Mouse (Mus musculus) fibroblast of lung, adult 2 months (primary cell): ENCODE measurements around the gene Twist2.

ENCODE experiments used
- DNase-seq: peaks from one replicate; pipeline ENCODE4 v3.0.0-alpha.2; 2011; ENCODE audit warnings: low read depth

The Twist2 gene

DNA sequence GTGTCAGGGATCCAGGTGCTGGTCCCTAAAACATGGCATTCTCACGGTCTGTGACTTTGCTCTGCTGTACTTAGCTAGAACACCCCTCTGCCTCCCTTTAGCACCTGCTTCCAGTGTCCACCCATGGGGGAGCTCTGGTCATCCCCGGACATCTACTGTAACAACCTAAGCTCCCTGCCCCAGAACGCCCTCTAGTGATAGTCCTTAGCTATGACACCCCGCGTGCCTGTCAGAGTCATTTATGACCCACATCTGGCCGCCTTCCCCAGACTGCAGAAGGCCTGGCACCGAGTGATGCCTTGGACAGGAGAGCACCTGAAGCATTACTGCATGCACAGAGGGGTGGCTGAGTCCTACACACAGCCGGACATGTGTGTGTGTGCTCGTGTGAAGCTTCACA, 18.0 kb downstream of the Twist2 start:
- DNase-seq, result no peak

DNA sequence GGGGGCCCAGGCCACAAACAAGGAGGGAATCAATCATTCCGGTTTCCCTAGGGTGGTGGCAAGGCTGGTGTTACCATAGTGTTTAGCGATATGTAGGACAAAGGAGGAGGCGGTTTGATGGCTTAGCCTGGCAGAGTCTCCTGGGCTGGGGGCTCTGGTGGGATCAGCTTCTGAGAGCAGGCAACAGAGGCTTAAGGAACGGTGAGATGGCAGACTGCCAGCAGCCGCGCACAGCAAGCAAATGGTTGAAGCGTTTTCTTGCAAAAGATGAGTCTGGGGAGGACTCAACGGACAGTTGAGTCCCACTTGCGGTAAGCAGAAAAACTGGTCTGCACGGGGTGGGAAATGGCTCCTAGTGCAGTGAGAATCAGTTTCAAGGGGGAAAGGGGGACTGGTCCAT, 19.3 kb downstream of the Twist2 start:
- no peak for DNase-seq

DNA sequence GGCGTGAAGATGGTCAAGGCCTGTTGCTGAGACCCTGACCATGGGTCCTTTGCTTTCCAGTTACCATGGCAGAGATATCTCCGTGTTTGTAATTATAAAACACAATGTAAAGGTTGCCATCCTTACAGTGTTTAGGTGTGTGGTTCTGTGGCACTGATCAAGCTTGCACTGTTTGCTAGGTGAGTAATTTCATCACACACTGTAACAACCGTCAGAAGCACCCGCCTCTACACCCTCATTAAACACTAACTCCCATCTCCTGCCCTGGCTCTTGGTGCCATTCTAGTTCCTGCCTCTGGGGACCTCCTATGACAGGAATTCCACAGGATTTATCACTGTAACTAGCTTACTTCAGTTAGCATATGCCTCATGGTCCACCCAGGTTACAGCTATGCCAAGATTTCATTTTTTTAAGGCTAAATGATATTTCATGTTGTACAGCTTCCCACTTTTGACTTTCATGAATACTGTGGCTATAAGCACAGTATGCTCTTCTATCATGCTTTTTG, 21.1 kb downstream of the Twist2 start:
- no peak for DNase-seq

DNA sequence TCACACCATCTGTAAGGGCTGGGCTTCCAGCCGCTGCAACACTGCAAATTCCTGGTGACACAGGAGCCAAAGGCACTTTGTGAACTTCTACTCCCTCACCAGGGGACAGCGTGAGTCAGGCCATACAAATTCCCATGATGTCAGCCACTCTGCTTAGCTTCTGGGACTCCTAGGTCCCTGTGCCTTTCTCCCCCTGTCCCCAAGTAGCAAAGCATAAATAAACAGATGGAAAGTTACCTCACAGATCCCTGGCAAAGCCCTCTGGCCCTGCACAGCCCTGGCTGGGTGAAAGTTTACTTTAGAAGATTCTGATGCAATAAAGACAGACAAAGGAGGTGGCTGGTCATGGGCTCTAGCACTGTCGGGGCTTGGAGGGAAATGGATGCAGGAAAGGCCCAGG, 22.3 kb downstream of the Twist2 start:
- DNase-seq, result peak; percentile 63

DNA sequence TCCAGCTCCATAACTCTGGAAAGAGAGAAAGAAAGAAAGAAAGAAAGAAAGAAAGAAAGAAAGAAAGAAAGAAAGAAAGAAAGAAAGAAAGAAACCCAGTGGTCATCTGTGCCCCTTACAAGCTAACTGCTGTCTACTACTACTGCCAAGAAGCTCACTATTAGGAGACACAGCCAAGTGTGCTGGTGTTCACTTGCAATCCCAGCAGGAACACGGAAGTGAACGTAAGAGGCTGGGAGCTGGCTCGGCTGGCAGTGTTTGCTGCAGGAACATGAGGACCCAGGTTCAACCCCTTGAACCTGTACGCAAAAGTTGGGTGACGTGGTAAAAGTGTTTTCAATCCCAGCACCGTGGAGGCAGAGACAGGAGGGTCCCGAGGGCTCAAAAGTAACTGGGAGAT, 22.7 kb downstream of the Twist2 start:
- DNase-seq, result no peak

DNA sequence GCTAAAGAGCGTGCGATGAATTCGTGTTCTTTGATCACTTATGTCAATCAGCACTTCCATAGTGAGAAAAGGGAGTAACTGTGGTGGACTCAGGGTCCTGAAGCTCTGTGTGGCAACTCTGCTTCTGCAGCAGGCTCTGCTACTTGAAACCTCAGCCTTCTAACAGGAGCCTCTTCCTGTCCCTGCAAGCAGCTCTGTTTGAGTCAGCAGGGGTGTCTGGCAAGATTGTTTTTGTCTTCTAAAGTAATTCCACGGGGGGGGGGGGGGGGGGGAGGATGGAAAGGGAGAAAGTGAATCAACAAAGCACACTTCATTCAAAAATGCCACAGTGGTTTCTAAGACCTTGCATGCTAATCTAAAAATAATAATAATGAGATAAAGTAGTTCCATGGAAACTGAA, 24.0 kb downstream of the Twist2 start:
- DNase-seq, result no peak

DNA sequence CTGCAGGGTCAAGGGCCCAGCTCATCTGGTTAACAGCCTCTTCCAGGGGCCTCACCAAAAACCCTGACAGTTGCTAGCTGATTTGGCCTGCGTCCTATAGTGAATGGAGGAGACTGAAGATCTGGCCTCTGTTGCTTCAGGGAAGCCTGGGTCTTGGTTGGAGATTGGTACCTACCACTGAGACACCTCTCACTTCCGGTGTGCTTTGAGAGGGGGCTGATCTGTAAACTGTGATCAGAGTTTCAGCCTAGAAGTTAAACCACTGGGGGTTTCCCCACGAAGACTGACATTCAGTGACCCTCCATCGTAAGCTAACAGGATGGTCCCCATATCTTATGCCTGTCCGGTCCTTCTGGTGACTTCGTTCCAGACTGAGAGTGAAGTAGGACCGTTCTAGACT, 30.7 kb downstream of the Twist2 start:
- no peak for DNase-seq

DNA sequence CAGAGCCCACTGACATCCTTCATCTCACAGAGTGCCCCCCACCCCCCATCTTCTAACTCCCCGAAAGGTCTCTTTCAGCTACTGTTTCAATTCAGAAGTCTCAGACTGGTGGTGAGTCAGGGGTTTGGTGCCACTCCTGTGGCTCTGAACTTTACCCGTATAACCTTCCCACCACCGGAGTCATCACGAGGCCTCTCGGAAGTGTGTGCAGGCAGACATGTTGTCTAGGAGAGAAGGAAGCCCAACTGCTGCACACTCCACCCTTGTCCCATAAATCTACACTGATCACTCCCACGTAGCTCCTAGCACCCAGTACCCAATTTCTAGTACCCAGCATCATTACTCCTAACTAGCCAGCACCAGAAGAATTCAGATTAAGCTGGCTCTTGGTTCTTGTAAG, 38.3 kb downstream of the Twist2 start:
- DNase-seq, result no peak

DNA sequence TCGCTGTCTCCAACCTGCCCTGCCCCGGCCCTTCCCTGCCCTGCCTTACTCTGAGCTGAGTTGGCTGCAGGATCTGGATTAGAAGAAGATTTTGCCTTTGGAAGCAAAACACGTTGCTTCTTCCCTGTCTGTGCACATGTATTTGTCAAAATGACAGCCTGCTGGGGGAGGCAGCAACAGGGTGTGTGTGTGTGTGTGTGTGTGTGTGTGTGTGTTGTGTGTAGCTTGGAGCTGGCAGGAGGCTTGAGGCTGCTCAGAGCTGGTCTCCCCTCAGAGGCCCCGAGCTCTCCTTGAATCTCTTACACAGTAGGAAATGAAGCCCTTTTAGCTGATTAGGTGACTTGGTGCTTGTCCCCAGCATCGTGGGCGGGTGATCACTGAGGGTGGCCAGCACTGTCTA, 38.7 kb downstream of the Twist2 start:
- DNase-seq, result no peak

DNA sequence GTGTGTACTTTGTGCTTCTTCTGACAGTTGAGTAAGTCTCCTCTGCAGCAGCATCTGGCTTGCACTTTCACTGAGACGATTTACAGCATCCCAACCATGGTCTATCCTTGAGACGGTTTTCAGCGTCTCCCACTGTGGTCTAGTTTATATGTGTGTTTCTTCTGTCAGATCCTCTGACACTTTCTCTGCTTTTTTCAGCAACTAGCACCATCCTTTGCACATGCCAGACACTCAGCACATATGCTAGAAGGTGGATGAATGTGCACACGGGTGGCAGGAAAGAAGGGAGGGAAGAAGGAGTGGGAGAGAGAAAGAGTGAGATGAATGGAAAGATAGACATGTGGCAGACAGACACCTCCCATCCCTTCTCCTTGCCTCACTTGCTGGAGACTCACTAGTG, 43.0 kb downstream of the Twist2 start:
- no peak for DNase-seq

DNA sequence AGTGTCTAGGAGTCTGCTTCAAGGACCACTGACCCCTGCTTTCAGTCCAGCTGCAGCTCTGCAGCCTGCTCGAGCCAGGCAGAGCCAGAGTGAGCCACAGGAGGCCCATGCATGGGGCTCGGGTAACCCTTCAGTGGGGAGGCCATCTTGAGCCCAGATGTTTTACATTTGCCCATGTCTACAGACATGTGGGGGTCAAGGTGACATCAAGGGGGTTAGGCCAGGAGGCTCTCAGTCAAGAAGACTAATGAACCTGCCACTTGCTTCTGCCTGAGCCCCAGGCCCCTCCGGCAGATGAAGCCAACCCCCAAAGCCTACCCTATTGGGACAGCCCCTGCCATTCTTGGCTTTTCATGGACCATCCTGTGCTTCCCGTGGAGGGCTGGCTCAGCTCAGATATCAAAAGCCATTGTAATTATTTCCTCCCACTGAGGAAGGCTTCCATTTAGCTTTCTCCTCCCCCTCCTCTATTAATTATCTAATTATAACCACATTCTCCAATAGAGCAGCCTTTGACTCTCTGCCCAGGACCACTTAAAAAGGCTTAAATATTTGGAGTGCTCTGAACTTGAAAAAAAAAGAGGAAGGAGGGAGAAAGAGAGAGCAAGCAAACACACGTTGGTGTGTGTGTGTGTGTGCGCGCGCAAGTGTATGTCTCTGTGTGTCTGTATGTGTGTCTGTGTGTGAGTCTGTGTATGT, 43.6 kb downstream of the Twist2 start:
- DNase-seq, result no peak

DNA sequence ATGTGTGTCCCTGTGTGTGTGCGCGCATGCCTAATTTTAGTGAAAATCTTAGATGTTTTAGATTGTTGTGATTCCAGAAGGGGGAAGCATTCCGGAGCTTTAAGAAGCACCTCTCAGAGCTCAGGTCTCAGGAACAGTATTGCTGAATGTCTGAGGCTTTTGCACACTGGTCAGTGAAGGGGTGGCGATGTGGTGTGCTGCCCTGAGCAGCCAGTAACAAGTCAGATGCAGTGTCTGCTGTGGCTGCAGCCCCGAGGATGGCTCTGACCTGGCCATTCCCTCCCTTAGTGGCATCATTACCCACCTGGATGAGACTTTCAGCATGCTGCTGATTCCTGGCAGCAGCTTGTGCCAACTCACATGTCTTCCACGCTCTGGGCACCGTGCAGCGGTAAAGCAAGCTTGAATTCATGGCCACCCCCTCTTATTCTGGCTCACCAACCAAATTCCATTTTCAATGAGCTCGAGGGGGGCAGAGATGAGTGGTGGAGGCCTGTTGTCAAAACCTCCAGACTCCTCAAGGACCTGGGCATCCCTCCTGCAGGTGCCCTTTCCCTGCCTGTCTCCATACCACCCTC, 44.2 kb downstream of the Twist2 start:
- no peak for DNase-seq

DNA sequence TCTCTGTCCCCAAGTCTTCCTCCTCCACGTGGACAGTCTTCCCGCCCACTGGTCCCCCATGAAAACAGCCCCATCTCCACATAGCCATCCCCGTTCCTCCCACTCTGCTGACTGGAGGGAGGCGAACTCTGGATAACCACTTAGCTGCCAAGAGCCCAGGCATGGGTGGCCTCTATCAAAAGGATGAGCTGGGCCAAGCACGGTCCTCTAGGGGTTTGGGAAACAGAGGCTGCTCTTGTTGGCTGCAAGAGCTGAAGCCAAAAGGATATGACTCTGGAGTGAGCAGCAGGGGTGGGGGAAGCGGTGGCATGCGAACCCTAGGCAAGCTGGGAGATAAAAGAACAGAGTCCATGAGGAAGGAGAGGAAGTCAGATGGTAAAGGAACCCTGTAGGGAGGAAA, 50.0 kb downstream of the Twist2 start:
- no peak for DNase-seq

DNA sequence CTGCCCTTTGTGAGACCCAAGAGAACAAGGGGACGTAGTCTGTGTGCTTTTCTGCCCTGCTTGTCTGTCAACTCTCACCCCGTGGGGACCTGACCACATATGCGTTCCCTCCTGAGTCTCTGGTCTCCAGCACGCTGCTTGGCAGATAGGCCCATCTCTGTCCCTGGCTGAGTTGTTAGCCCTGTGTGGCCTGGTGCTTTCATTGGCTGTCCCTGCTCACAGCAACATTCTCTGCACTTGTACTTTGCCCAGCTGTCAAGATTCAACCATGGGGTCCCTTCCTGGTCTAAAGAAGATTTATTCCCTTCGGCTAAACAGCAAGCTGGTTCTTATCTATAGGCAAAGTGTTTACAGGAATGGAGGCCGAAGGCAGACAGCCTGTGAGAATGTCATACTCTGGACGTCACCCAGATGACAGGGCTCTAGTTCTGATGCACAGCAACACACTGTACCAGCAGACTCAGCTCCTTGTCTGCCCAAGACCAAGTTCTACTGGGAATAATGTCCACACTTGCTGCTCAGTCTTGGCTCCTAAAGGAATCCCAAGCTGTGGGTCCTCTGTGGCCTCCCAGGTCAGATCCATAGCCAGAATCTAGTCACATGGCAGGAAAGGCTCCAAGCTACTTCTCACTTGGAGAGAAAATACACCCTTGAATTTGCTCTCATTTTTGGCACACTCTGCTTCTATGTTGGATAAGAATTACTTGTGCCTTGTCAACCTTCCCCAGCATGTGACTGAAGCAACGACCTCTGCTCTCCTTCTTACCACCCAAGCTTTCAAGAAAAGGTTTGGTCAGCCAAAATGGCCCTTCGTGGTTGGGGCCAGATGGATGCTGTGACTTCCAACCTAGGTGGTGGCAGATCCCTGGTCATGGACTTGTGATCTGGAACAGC, 55.8 kb downstream of the Twist2 start:
- peak; percentile 77 for DNase-seq

DNA sequence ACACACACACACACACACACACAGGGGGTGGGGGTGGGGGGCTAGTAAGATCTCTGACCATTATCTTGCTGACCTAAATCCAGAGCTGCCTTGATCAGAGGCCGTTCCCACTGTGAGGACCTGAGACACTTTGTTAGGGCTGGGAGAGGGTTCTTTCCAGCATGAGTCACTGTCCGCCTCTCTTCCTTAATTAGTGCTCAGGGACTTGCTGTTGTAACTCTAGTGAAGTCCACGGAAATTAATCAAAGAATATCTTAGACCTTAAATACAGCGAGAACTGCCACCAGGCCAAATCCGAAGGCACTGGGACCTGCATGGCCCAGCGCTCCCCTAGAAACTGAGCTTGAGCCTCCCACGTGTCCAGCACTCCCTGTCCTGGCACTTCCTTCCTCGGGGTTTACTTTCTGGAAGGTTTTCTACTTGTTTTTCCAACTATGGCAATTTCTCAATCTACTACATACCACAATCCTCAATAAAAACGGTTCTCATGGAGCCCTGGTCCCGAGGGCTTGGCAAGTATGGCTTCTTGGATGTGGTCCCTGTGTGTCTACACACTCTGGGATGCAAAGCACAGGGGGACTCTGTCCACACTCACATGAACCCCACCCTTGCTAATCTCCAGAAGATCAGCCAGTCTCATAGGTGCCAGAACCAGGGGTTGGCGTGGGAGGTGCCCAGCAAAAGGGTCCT, 57.0 kb downstream of the Twist2 start:
- peak; percentile 90 for DNase-seq

DNA sequence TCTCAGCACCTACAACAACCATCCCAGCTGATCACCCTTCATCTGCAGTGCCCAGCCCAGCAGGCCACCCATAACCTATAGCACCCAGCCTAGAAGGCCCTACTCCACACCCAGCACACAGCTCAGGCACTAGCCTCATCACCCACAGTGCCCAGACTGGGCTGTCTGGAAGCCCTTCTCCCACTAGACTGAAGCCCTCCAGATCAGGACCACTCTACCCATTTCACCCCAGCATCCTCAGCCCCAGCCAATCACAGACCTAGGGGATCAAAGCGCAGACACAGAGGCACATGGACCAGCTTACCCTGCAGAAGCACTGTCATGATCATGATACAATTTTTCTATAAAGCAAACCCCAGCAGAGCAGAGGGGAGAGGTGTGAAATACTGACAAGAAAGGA, 57.6 kb downstream of the Twist2 start:
- no peak for DNase-seq

DNA sequence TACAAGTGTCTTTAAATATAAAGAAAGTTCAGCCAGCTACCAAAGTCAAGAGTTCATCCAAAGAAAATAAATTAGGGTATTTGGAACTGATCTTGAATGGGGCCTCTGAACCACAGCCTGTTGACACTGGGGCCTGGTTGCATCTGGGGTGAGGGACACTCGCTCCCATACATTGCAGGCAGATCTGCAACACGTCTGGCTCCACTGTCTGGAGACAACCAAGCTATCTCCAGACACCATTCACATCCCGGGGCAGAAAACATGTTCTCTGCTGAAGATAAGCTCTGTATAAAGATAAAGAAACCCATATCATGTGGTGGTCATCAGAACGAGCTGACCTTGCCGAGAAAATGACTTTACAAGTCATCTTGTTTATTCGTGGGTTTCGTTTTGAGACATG, 60.2 kb downstream of the Twist2 start:
- DNase-seq, result no peak

DNA sequence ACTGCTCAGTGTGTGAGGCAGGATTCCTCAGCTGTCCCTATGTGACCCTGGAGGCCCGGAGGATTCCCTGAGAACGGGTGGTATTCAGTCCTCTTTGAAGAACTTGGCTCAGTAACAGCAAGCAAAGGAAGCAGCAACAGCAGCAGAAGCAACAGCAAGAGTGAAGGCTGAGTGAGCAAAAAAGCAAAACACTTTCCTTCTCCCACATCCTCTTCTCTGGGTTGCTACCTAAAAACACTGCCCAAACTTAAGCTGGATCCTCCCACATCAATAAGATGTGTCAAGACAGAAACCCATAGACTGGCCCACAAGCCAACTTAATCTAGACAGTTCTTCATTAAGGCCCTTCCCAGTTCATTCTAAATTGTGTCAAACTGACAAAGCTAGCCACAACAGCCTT, 64.7 kb downstream of the Twist2 start:
- no peak for DNase-seq

DNA sequence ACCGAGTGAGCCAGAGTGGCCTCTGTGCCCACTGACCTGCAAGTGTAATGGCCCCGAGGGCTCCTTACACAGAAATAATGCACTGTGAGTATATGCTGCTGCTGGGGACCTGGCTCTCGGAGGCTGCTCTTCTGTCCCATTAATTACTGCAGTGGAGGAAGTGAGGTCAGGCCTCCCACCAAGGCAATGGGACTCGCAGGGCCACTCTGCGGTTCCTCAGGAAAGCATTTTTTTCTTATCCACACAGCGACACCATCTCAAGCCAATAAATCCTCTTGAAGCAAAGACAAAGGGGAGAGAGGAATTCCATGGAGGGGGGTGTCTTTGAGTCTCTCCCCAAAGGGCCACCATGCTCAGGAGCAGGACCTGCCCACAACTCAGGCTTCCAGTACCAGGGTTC, 69.8 kb downstream of the Twist2 start:
- DNase-seq, result no peak

DNA sequence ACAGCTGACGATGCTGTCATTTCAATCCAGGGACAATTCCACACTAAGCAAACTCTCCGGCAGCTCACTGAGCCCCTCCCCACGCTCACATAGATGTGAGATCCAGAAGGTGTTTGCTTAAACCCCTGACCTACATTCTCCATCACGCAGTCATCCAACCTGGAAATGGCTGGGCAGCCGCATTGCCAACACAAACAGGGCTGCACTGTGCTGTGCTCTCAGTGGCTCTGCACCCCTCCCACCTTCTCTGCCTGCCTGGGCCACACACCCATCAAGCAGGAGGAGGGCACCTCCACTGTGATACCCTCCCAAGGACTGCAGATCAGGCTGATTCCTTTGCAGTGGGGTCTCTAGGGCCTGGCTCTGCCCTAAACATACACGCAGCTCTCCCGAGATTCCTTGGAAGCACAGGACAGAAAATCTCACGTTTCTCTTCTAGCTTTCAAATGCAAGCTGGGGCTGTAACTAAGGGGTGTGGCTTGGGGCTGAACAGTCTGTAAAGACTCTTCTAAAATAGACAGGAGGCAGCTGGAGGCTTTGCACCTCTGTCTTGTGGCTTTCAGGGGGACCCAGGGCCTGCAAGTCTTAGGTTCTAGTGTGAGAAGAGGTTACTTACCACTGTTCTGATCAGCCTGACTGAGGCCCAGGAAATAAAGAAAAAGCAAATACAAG, 71.3 kb downstream of the Twist2 start:
- peak; percentile 67 for DNase-seq

DNA sequence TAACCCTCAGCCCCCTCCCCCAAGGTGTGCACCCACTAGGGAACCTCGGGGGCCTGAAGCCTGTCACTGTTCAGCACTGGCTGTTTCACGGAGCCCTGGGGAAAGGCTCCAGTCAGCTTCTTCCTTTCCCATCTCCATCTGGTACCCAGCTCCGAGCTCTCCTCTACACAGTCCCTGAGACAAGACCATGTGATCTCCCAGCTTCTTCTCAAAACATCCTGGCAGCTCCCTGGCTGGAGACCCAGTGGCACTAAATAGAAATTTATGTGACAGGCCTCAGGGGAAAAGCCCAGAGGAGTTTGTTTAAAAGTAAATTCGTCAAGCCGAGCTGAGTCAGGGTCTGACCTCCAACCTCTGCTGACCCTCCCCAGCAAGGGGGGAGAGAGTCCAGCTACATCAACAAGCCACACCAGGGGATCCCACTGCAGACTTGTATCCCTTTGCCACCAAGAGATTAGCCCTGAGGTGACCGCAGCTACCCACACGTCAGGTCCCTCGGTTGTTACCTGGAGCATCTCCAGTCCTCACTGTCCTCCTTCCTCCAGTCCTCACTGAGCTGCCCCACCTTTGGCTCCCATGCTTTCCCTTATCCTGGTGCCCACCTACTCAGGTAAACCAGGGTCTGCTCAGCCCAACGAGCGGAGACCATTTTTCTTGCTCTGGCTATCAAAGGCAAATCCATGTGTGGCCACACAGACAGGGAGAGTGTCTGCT, 72.5 kb downstream of the Twist2 start:
- no peak for DNase-seq
